Mouse (Mus musculus) bone marrow macrophage, adult 2 months (primary cell): ENCODE measurements around the gene Rnf2.

Source experiments
- CTCF ChIP-seq: IDR thresholded peaks from 2 replicates; pipeline ENCODE4 v1.5.1; 2012; ENCODE audit warnings: low read depth, mild to moderate bottlenecking, low read length, moderate library complexity
- POLR2A ChIP-seq: IDR thresholded peaks from 2 replicates; pipeline ENCODE4 v1.6.1; 2012; ENCODE audit warnings: mild to moderate bottlenecking, low read depth, low read length, borderline replicate concordance

DNA sequence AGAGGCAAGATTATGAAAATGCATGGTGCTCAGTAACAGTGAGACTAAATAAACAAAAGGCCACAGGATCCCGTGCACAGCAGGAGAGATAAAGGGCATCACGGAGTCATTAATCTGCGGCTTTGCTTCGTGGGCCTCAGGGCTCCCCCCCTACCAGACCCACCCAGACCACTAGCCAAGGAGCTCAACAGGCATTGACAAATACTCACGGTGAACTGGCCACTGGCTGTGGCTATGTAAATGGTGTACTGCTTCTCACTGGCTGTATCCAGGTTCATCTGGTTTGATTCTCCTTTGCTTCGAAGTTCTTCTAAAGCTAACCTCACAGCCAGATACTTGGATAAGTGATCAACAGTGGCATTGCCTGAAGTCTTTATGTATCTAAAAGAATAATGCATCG lies 29.3 kb downstream of the Rnf2 start:
- TF ChIP-seq POLR2A (no peak), CTCF (no peak)
